Mouse (Mus musculus) ovary, postnatal 10 days (tissue): ENCODE results near the gene Kcnn4.

Source experiments
- DNase-seq: peaks from one replicate; pipeline ENCODE4 v3.0.0; 2022; ENCODE audit warnings: low spot score

Gene Kcnn4

GRCm38 (mm10) chr7:24369731-24370541, at the start of gene Kcnn4:
Gene Kcnn4, plus strand, starts transcription at chr7:24370263.
- DNase-seq: no peak

GRCm38 (mm10) chr7:24322593-24322992, 47.5 kb upstream of the Kcnn4 start:
- DNase-seq: no peak

- no peak for DNase-seq
Observed at GRCm38 (mm10) chr7:24325197-24325596, 44.9 kb upstream of the Kcnn4 start.

GRCm38 (mm10) chr7:24325675-24326128, 44.4 kb upstream of the Kcnn4 start:
- no peak for DNase-seq

- DNase-seq: no peak
Observed at GRCm38 (mm10) chr7:24326273-24327135, 43.6 kb upstream of the Kcnn4 start.

- no peak for DNase-seq
Observed at GRCm38 (mm10) chr7:24327281-24327975, 42.6 kb upstream of the Kcnn4 start.

- no peak for DNase-seq
Observed at GRCm38 (mm10) chr7:24333304-24333986, 36.6 kb upstream of the Kcnn4 start, which contains the start of gene Tescl. Gene Tescl, minus strand, starts transcription at chr7:24333936.

- peak; percentile 26 for DNase-seq
Observed at GRCm38 (mm10) chr7:24335699-24336309, 34.3 kb upstream of the Kcnn4 start.

- no peak for DNase-seq
Observed at GRCm38 (mm10) chr7:24338241-24338640, 31.8 kb upstream of the Kcnn4 start.

GRCm38 (mm10) chr7:24343701-24344272, 26.3 kb upstream of the Kcnn4 start:
- no peak for DNase-seq

GRCm38 (mm10) chr7:24346444-24346843, 23.6 kb upstream of the Kcnn4 start:
- DNase-seq: no peak

- DNase-seq: no peak
Observed at GRCm38 (mm10) chr7:24348896-24349295, 21.2 kb upstream of the Kcnn4 start, which contains the start of gene Lypd5. Gene Lypd5, plus strand, starts transcription at chr7:24349196.

GRCm38 (mm10) chr7:24355646-24356045, 14.4 kb upstream of the Kcnn4 start:
- DNase-seq: no peak

- DNase-seq: no peak
Observed at GRCm38 (mm10) chr7:24356081-24356480, 14.0 kb upstream of the Kcnn4 start.

- DNase-seq: no peak
Observed at GRCm38 (mm10) chr7:24357899-24358298, 12.2 kb upstream of the Kcnn4 start.

GRCm38 (mm10) chr7:24359269-24359668, 10.8 kb upstream of the Kcnn4 start:
- DNase-seq: peak; percentile 26

GRCm38 (mm10) chr7:24361001-24361400, 9.1 kb upstream of the Kcnn4 start:
- DNase-seq: no peak

GRCm38 (mm10) chr7:24363228-24363627, 6.8 kb upstream of the Kcnn4 start:
- no peak for DNase-seq

- peak; percentile 69 for DNase-seq
Observed at GRCm38 (mm10) chr7:24364827-24365226, 5.2 kb upstream of the Kcnn4 start.

GRCm38 (mm10) chr7:24365258-24366014, 4.6 kb upstream of the Kcnn4 start:
- no peak for DNase-seq
